Mouse (Mus musculus): ENCODE data around the gene Dbr1. TPM values are rescaled to one million over a fixed set of nuclear protein-coding genes. Genes with fewer than 3 reads are reported as not detected.

Dbr1 gene
- polyA plus RNA-seq (2015; fragmentation: Nextera tagmentation; extraction: Ambion mirVana), result 16.2 and 17.2 TPM in 2 replicates

GRCm38 (mm10) chr9:99575677-99576480, at the start of gene Dbr1:
Dbr1 (plus strand) TSS chr9:99575799.
- peak within 1 kb of the TSS; percentile 83 for H3K27ac ChIP-seq (ENCODE audit: low read length)
- WGBS, result under 1% methylated on average over 57 of the region's 57 CpGs
- no peaks in the 10 kb centered on the region; the same call in 1 of the 2 replicates for H3K27me3 ChIP-seq (ENCODE audit: control insufficient read depth, insufficient read depth, low read length)
- no peaks in the 10 kb centered on the region for H3K9me3 ChIP-seq (replicated peaks; ENCODE audit: control insufficient read depth, low read length)
- H3K4me2 ChIP-seq (ENCODE audit: low read depth, low read length), result peak within 1 kb of the TSS; percentile 81
- H3K4me3 ChIP-seq (ENCODE audit: low read length), result peak within 1 kb of the TSS; percentile 76
- H3K36me3 ChIP-seq (ENCODE audit: control insufficient read depth, insufficient read depth), result no peaks in the 10 kb centered on the region
- peak; percentile 94 for ATAC-seq (replicated peaks; ENCODE audit: extremely low read depth, insufficient read depth, low FRiP score)
- H3K4me1 ChIP-seq (ENCODE audit: control insufficient read depth, insufficient read depth, low read length), result peaks cover 9% of the 10 kb centered on the region
- H3K9ac ChIP-seq (ENCODE audit: low read length), result peak within 1 kb of the TSS; percentile 88

DNA sequence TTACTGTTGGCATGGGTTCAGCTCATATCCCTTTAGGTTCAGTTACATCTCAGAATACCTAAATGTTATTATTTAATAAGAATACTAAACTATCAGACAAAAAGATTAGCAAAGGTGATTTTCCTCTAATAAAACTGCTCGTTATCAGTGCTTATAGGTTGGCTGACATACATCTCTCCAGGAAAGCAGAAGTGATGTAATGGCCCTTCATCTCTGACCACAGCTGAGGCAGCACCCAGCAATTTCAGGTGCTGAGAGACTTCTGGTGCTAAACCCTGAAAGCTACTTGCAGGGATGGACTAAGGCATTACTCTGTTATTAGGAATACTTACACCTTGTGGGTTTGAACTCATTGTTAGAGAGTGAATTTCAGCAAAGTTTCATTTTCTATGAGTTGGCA, 43.7 kb upstream of the Dbr1 start:
- Histone ChIP-seq H3K9me3 (replicated peaks; ENCODE audit: control insufficient read depth, low read length) (no peaks in the 10 kb centered on the region), H3K9ac (ENCODE audit: low read length) (no peak overlapping the region), H3K4me2 (ENCODE audit: low read depth, low read length) (no peak overlapping the region), H3K27ac (ENCODE audit: low read length) (no peak overlapping the region), H3K4me3 (ENCODE audit: low read length) (no peak overlapping the region), H3K27me3 (ENCODE audit: control insufficient read depth, insufficient read depth, low read length) (no peaks in the 10 kb centered on the region), H3K4me1 (ENCODE audit: control insufficient read depth, insufficient read depth, low read length) (no peaks in the 10 kb centered on the region), H3K36me3 (ENCODE audit: control insufficient read depth, insufficient read depth) (peaks cover 31% of the 10 kb centered on the region)
- WGBS, result 71% methylated on average over 1 of the region's 1 CpGs
- ATAC-seq (replicated peaks; ENCODE audit: extremely low read depth, insufficient read depth, low FRiP score), result no peak

GRCm38 (mm10) chr9:99546259-99546658, 29.3 kb upstream of the Dbr1 start:
- no peaks in the 10 kb centered on the region for H3K27me3 ChIP-seq (ENCODE audit: control insufficient read depth, insufficient read depth, low read length)

DNA sequence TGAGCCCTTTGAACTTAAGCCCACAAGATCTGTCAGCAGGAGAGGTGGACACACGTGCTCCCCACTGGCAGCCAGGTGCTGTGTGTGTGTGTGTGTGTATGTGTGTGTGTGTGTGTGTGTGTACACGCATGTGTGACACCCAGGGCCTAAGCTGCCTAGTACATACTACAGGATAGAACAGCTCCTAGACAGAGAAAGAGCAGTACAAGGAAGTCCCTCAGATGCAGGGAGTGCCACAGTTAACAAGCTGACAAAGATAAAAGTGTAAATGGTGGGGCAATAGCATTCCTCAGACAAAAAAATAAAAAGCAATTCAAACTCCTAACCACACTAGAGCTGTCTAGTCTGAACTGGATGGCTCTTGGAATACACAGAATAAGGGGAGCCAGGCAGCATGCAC, 23.5 kb upstream of the Dbr1 start:
- H3K27me3 ChIP-seq (ENCODE audit: control insufficient read depth, insufficient read depth, low read length), result no peaks in the 10 kb centered on the region
- no peaks in the 10 kb centered on the region for H3K36me3 ChIP-seq (ENCODE audit: control insufficient read depth, insufficient read depth)
- no peaks in the 10 kb centered on the region for H3K9me3 ChIP-seq (replicated peaks; ENCODE audit: control insufficient read depth, low read length)
- WGBS, result 75% methylated on average over 2 of the region's 2 CpGs
- peaks cover 8% of the 10 kb centered on the region for H3K4me1 ChIP-seq (ENCODE audit: control insufficient read depth, insufficient read depth, low read length)
- no peak for ATAC-seq (replicated peaks; ENCODE audit: extremely low read depth, insufficient read depth, low FRiP score)
- H3K4me3 ChIP-seq (ENCODE audit: low read length), result no peak overlapping the region
- H3K27ac ChIP-seq (ENCODE audit: low read length), result no peak overlapping the region
- no peak overlapping the region for H3K4me2 ChIP-seq (ENCODE audit: low read depth, low read length)
- no peak overlapping the region for H3K9ac ChIP-seq (ENCODE audit: low read length)

More at GRCm38 (mm10) chr9:99546259-99546658, 29.3 kb upstream of the Dbr1 start:
- Histone ChIP-seq H3K4me2 (ENCODE audit: low read depth, low read length) (no peak overlapping the region), H3K27ac (ENCODE audit: low read length) (no peak overlapping the region), H3K9ac (ENCODE audit: low read length) (no peak overlapping the region), H3K36me3 (ENCODE audit: control insufficient read depth, insufficient read depth) (no peaks in the 10 kb centered on the region), H3K4me1 (ENCODE audit: control insufficient read depth, insufficient read depth, low read length) (no peaks in the 10 kb centered on the region), H3K9me3 (replicated peaks; ENCODE audit: control insufficient read depth, low read length) (no peaks in the 10 kb centered on the region), H3K4me3 (ENCODE audit: low read length) (no peak overlapping the region)
- no peak for ATAC-seq (replicated peaks; ENCODE audit: extremely low read depth, insufficient read depth, low FRiP score)
- WGBS, result 90% methylated on average over 1 of the region's 1 CpGs

DNA sequence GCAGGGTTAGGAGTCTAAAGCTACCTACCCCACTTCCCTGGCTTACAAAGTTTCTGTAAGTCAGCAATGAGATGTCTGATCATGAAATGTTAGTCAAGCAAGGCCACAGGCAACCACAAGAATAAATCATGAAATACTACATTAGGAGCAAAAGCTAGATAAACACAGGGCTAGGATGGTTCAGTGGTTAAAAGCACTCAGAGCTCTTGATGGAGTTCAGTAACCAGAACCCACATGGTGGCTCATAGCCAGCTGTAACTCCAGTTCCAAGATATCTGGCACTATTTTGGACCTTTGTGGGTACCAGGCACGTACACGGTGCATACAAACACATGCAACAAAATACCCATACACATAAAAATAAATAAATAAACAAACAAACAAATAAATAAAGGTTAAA, 22.6 kb upstream of the Dbr1 start:
- 41% methylated on average over 2 of the region's 2 CpGs for WGBS
- Histone ChIP-seq H3K4me2 (ENCODE audit: low read depth, low read length) (no peak overlapping the region), H3K9ac (ENCODE audit: low read length) (no peak overlapping the region), H3K27me3 (ENCODE audit: control insufficient read depth, insufficient read depth, low read length) (no peaks in the 10 kb centered on the region), H3K4me3 (ENCODE audit: low read length) (no peak overlapping the region), H3K4me1 (ENCODE audit: control insufficient read depth, insufficient read depth, low read length) (peaks cover 10% of the 10 kb centered on the region), H3K36me3 (ENCODE audit: control insufficient read depth, insufficient read depth) (no peaks in the 10 kb centered on the region), H3K9me3 (replicated peaks; ENCODE audit: control insufficient read depth, low read length) (no peaks in the 10 kb centered on the region), H3K27ac (ENCODE audit: low read length) (no peak overlapping the region)
- ATAC-seq (replicated peaks; ENCODE audit: extremely low read depth, insufficient read depth, low FRiP score), result no peak

- Histone ChIP-seq H3K9me3 (replicated peaks; ENCODE audit: control insufficient read depth, low read length) (no peaks in the 10 kb centered on the region), H3K36me3 (ENCODE audit: control insufficient read depth, insufficient read depth) (no peaks in the 10 kb centered on the region), H3K9ac (ENCODE audit: low read length) (no peak overlapping the region), H3K4me1 (ENCODE audit: control insufficient read depth, insufficient read depth, low read length) (peaks cover 10% of the 10 kb centered on the region), H3K4me3 (ENCODE audit: low read length) (no peak overlapping the region), H3K4me2 (ENCODE audit: low read depth, low read length) (no peak overlapping the region), H3K27ac (ENCODE audit: low read length) (no peak overlapping the region), H3K27me3 (ENCODE audit: control insufficient read depth, insufficient read depth, low read length) (no peaks in the 10 kb centered on the region)
- ATAC-seq (replicated peaks; ENCODE audit: extremely low read depth, insufficient read depth, low FRiP score), result no peak
Measured at GRCm38 (mm10) chr9:99554052-99554451, 21.5 kb upstream of the Dbr1 start.

- no peaks in the 10 kb centered on the region for H3K36me3 ChIP-seq (ENCODE audit: control insufficient read depth, insufficient read depth)
- no peak overlapping the region for H3K4me3 ChIP-seq (ENCODE audit: low read length)
- no peaks in the 10 kb centered on the region for H3K27me3 ChIP-seq (ENCODE audit: control insufficient read depth, insufficient read depth, low read length)
- H3K27ac ChIP-seq (ENCODE audit: low read length), result no peak overlapping the region
- peaks cover 11% of the 10 kb centered on the region for H3K4me1 ChIP-seq (ENCODE audit: control insufficient read depth, insufficient read depth, low read length)
- no peaks in the 10 kb centered on the region for H3K9me3 ChIP-seq (replicated peaks; ENCODE audit: control insufficient read depth, low read length)
- H3K9ac ChIP-seq (ENCODE audit: low read length), result no peak overlapping the region
- no peak overlapping the region for H3K4me2 ChIP-seq (ENCODE audit: low read depth, low read length)
- WGBS, result 84% methylated on average over 3 of the region's 3 CpGs
- ATAC-seq (replicated peaks; ENCODE audit: extremely low read depth, insufficient read depth, low FRiP score), result no peak
Measured at GRCm38 (mm10) chr9:99555253-99555652, 20.3 kb upstream of the Dbr1 start.

DNA sequence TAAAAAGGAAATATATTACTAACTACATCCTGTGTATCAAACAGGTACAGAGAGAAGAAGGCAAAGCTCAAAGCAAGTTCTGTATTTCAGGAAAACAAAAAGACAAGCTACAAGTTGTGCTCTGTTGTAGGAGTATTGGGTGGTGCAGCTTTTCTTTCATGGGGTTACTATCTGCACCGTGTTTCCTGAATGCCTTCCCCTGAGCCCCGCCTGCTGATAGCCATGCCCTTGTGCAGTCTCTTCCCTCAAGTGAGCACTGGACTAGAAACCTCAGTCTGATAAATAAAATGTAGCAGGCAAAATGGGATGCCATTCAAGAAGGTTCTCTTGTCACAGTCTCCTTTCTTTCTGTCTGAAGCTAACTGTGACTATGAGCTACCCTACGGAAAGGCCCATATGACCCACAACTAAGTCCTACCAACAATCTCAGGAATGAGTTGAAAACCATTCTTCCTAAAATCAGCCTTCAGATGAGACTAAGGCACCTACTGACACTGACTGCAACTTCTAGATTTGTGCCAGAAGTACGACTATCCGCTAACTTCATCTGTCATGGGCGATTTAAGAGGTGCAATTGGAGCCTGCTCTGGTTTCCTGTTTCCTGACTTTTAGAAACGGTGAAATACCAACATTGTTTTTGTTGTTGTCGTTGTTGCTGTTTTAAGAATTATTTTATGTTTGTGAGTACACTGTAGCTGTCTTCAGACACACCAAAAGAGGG, 17.9 kb upstream of the Dbr1 start:
- H3K4me2 ChIP-seq (ENCODE audit: low read depth, low read length), result no peak overlapping the region
- no peak overlapping the region for H3K4me3 ChIP-seq (ENCODE audit: low read length)
- no peaks in the 10 kb centered on the region for H3K36me3 ChIP-seq (ENCODE audit: control insufficient read depth, insufficient read depth)
- ATAC-seq (replicated peaks; ENCODE audit: extremely low read depth, insufficient read depth, low FRiP score), result no peak
- no peak overlapping the region for H3K27ac ChIP-seq (ENCODE audit: low read length)
- peaks cover 11% of the 10 kb centered on the region for H3K4me1 ChIP-seq (ENCODE audit: control insufficient read depth, insufficient read depth, low read length)
- no peaks in the 10 kb centered on the region for H3K27me3 ChIP-seq (ENCODE audit: control insufficient read depth, insufficient read depth, low read length)
- H3K9me3 ChIP-seq (replicated peaks; ENCODE audit: control insufficient read depth, low read length), result no peaks in the 10 kb centered on the region
- WGBS, result 67% methylated on average over 8 of the region's 8 CpGs
- no peak overlapping the region for H3K9ac ChIP-seq (ENCODE audit: low read length)
